Mouse (Mus musculus) midbrain, embryonic 10.5 days (tissue): ENCODE results near the gene Hes6. TPM values are rescaled to one million over a fixed set of nuclear protein-coding genes. Genes with fewer than 3 reads are reported as not detected.

Experiments used
- DNase-seq: peaks from one replicate; pipeline ENCODE4 v3.0.0-alpha.2; 2017; ENCODE audit warnings: low spot score
- H3K27ac ChIP-seq: fragments of 300-500 bp; sonication (generic); replicated peaks from 2 replicates; pipeline ENCODE4 v1.5.1; 2016; ENCODE audit warnings: mild to moderate bottlenecking
- H3K27me3 ChIP-seq: fragments of 300-500 bp; sonication (generic); 2 replicates; pipeline ENCODE4 v1.6.1; 2016; ENCODE audit warnings: low read depth, mild to moderate bottlenecking; ENCODE audit not compliant: poor library complexity, severe bottlenecking
- H3K36me3 ChIP-seq: fragments of 300-500 bp; sonication (generic); 2 replicates; pipeline ENCODE4 v1.6.1; 2016; ENCODE audit warnings: mild to moderate bottlenecking, moderate library complexity
- H3K4me1 ChIP-seq: fragments of 300-500 bp; sonication (generic); 2 replicates; pipeline ENCODE4 v1.6.1; 2016
- H3K4me3 ChIP-seq: fragments of 300-500 bp; sonication (generic); 2 replicates; pipeline ENCODE4 v1.5.1; 2016; ENCODE audit warnings: mild to moderate bottlenecking, moderate library complexity
- H3K9me3 ChIP-seq: fragments of 300-500 bp; sonication (generic); replicated peaks from 2 replicates; pipeline ENCODE4 v1.6.1; 2016; ENCODE audit warnings: mild to moderate bottlenecking
- WGBS: fragments of 180-500 bp; shearing (Covaris S2); methylation state at CpG from one replicate; pipeline ENCODE4 v1.1.7; 2016; 5-methylcytosine and 5-hydroxymethylcytosine counted together
- polyA plus RNA-seq: library from polyadenylated mRNA; unstranded; fragments of >200 nt; fragmentation: Nextera tagmentation; extraction: Ambion mirVana; gene quantifications from 2 replicates; pipeline ENCODE4 v1.2.1, GENCODE M21; 2016

Gene Hes6
- 213 and 329 TPM in 2 replicates for polyA plus RNA-seq

- under 1% methylated on average over 39 of the region's 39 CpGs for WGBS
These were observed at the start of gene Hes6 for GRCm38 (mm10) chr1:91413898-91414594. TSS of gene Hes6 (minus strand) at chr1:91414038.

GRCm38 (mm10) chr1:91463336-91463995 lies 49.6 kb upstream of the Hes6 start:
- Histone ChIP-seq H3K9me3 (no peaks in the 10 kb centered on the region), H3K4me3 (no peak overlapping the region), H3K4me1 (peaks cover 25% of the 10 kb centered on the region), H3K36me3 (no peaks in the 10 kb centered on the region), H3K27me3 (peaks cover 7% of the 10 kb centered on the region), H3K27ac (no peak overlapping the region)
- WGBS, result 87% methylated on average over 13 of the region's 13 CpGs
- DNase-seq, result no peak

More at GRCm38 (mm10) chr1:91413898-91414594, at the start of gene Hes6:
- Histone ChIP-seq H3K36me3 (peaks cover 12% of the 10 kb centered on the region), H3K9me3 (no peaks in the 10 kb centered on the region), H3K4me1 (peaks cover 67% of the 10 kb centered on the region), H3K27me3 (peaks cover 25% of the 10 kb centered on the region; the same call in 1 of the 2 replicates), H3K4me3 (peak within 1 kb of the TSS; percentile 84), H3K27ac (peak within 1 kb of the TSS; percentile 98)
- peak; percentile 93 for DNase-seq

DNA sequence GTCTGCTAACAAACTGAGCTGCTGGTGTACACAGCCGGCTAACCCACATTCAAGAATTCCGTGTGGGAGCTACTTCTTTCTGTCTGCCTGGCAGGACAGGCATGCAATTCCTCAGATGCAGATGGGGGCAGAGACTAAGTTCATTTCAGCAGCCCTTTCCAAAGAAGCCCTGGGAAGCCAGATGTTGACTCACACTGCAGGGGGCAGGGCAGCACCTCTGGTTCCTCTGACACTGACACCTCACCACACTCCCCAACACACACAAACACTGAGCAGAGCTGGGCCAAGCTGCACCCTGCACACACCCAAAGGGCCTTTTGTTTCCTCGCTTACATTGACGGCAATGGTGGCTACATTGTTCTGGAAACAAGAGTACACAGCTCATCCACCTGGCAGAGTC lies 46.7 kb upstream of the Hes6 start:
- H3K27me3 ChIP-seq, result peaks cover 22% of the 10 kb centered on the region
- H3K27ac ChIP-seq, result no peak overlapping the region
- H3K9me3 ChIP-seq, result no peaks in the 10 kb centered on the region
- H3K4me1 ChIP-seq, result peaks cover 54% of the 10 kb centered on the region
- 39% methylated on average over 4 of the region's 4 CpGs for WGBS
- no peak for DNase-seq
- H3K4me3 ChIP-seq, result no peak overlapping the region
- no peaks in the 10 kb centered on the region for H3K36me3 ChIP-seq

DNA sequence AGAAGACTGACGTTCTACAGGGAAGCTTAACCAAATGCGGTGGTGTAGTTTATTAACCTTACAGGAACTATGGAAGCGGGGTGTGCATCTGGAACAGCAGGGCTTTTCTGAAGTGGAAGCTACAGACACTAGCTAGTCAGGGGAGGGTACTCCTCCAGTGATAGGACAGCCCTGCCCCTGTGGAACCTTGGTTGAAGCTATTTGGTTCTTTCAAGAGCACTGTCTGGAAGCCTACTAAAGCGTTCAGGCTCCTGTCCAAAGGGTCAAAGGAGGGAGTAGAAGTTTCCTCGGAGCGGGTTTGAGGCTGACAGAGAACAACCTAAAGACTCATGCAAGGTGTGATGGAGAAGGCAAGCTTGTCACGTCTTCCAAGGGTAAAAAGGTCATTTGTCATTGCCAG lies 46.2 kb upstream of the Hes6 start:
- H3K9me3 ChIP-seq, result no peaks in the 10 kb centered on the region
- no peaks in the 10 kb centered on the region for H3K36me3 ChIP-seq
- H3K27ac ChIP-seq, result peak overlapping the region; percentile 77
- no peak for DNase-seq
- peaks cover 56% of the 10 kb centered on the region for H3K4me1 ChIP-seq
- H3K4me3 ChIP-seq, result peak overlapping the region; percentile 76
- WGBS, result 46% methylated on average over 7 of the region's 7 CpGs
- peaks cover 22% of the 10 kb centered on the region for H3K27me3 ChIP-seq

- peaks cover 29% of the 10 kb centered on the region for H3K27me3 ChIP-seq
- peak within 1 kb of the TSS; percentile 76 for H3K4me3 ChIP-seq
- under 1% methylated on average over 91 of the region's 91 CpGs for WGBS
- peak within 1 kb of the TSS; percentile 77 for H3K27ac ChIP-seq
- peaks cover 63% of the 10 kb centered on the region for H3K4me1 ChIP-seq
- H3K36me3 ChIP-seq, result no peaks in the 10 kb centered on the region
- no peaks in the 10 kb centered on the region for H3K9me3 ChIP-seq
- peak; percentile 99 for DNase-seq
These were observed 45.4 kb upstream of the Hes6 start, which contains the start of gene Per2 for GRCm38 (mm10) chr1:91459059-91459809. TSS of gene Per2 (minus strand) at chr1:91459324.

GRCm38 (mm10) chr1:91458223-91458861 lies 44.5 kb upstream of the Hes6 start:
- H3K27ac ChIP-seq, result peak overlapping the region; percentile 74
- H3K4me3 ChIP-seq, result peak overlapping the region; percentile 76
- no peak for DNase-seq
- 32% methylated on average over 8 of the region's 8 CpGs for WGBS
- H3K36me3 ChIP-seq, result no peaks in the 10 kb centered on the region
- H3K9me3 ChIP-seq, result no peaks in the 10 kb centered on the region
- peaks cover 69% of the 10 kb centered on the region for H3K4me1 ChIP-seq
- peaks cover 29% of the 10 kb centered on the region for H3K27me3 ChIP-seq

DNA sequence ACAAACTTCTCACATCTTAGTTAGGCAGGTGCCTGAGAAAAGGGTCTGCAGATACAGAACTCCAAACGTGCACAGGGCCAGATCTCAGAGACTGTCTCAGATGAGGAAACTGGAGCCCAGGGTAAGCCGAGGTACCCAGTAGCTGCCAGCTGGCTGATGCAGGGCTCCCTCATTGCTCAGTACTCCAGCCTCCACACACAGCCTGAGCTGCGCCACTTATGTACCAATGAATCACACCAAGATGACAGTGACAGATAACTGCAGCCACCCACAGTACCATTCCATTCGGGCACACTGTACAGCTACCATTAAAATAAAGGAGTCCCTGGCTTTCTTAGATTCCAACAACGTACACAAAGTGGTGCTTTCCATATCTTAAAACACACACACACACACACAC lies 43.9 kb upstream of the Hes6 start:
- DNase-seq, result no peak
- peaks cover 69% of the 10 kb centered on the region for H3K4me1 ChIP-seq
- no peaks in the 10 kb centered on the region for H3K36me3 ChIP-seq
- 86% methylated on average over 5 of the region's 5 CpGs for WGBS
- 0 out of 2 replicates have a peak overlapping the region, but pooled peaks have one; percentile 81 for H3K27ac ChIP-seq
- H3K9me3 ChIP-seq, result no peaks in the 10 kb centered on the region
- peak overlapping the region; percentile 76; the same call in 1 of the 2 replicates for H3K4me3 ChIP-seq
- peaks cover 29% of the 10 kb centered on the region for H3K27me3 ChIP-seq

GRCm38 (mm10) chr1:91457116-91457515 lies 43.3 kb upstream of the Hes6 start:
- DNase-seq, result no peak
- Histone ChIP-seq H3K27ac (peak overlapping the region; percentile 81), H3K36me3 (no peaks in the 10 kb centered on the region), H3K9me3 (no peaks in the 10 kb centered on the region), H3K4me1 (peaks cover 70% of the 10 kb centered on the region), H3K4me3 (peak overlapping the region; percentile 31; the same call in 1 of the 2 replicates), H3K27me3 (peaks cover 29% of the 10 kb centered on the region)
- WGBS, result 85% methylated on average over 4 of the region's 4 CpGs

GRCm38 (mm10) chr1:91456301-91456801 lies 42.5 kb upstream of the Hes6 start:
- no peaks in the 10 kb centered on the region for H3K9me3 ChIP-seq
- DNase-seq, result peak; percentile 52
- peaks cover 76% of the 10 kb centered on the region for H3K4me1 ChIP-seq
- peak overlapping the region; percentile 31 for H3K4me3 ChIP-seq
- H3K27me3 ChIP-seq, result peaks cover 29% of the 10 kb centered on the region
- no peaks in the 10 kb centered on the region for H3K36me3 ChIP-seq
- H3K27ac ChIP-seq, result peak overlapping the region; percentile 81
- 33% methylated on average over 11 of the region's 11 CpGs for WGBS

GRCm38 (mm10) chr1:91455661-91456161 lies 41.9 kb upstream of the Hes6 start:
- H3K36me3 ChIP-seq, result no peaks in the 10 kb centered on the region
- H3K9me3 ChIP-seq, result no peaks in the 10 kb centered on the region
- H3K27me3 ChIP-seq, result peaks cover 27% of the 10 kb centered on the region
- 37% methylated on average over 7 of the region's 7 CpGs for WGBS
- H3K4me1 ChIP-seq, result peaks cover 75% of the 10 kb centered on the region
- peak; percentile 70 for DNase-seq
- H3K27ac ChIP-seq, result peak overlapping the region; percentile 81
- H3K4me3 ChIP-seq, result peak overlapping the region; percentile 31

DNA sequence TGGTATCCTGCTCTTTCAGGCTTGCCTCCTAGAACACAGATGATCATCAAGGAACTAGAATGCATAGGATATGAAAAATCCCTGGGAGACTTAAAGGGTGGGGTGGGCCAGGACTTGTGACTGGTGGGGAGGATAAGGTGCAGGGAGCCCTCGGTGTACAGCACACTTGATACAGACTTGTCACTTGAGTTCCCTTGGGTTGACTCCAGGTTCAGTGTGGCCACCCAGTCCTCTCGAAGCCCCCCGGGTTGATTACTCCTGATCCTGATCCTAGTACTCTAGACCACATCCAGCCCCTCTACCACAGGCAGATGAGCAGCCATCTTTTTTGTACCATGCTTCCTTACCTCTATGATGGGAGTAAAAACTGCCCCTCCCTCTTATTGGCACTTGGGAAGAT lies 41.1 kb upstream of the Hes6 start:
- Histone ChIP-seq H3K27me3 (peaks cover 23% of the 10 kb centered on the region), H3K9me3 (no peaks in the 10 kb centered on the region), H3K4me3 (no peak overlapping the region), H3K36me3 (no peaks in the 10 kb centered on the region), H3K27ac (peak overlapping the region; percentile 81), H3K4me1 (peaks cover 67% of the 10 kb centered on the region)
- 92% methylated on average over 3 of the region's 3 CpGs for WGBS
- no peak for DNase-seq

- Histone ChIP-seq H3K4me3 (no peak overlapping the region), H3K4me1 (peaks cover 62% of the 10 kb centered on the region), H3K36me3 (peaks cover 4% of the 10 kb centered on the region), H3K9me3 (no peaks in the 10 kb centered on the region), H3K27ac (peak overlapping the region; percentile 81; the same call in 1 of the 2 replicates), H3K27me3 (peaks cover 23% of the 10 kb centered on the region)
- 93% methylated on average over 3 of the region's 3 CpGs for WGBS
- DNase-seq, result no peak
These were observed 40.5 kb upstream of the Hes6 start for GRCm38 (mm10) chr1:91454366-91454765.
